Mouse (Mus musculus) MEL (cell line): Measurements from ENCODE around the gene Cnn2.

Experiments
- E2F4 ChIP-seq: IDR thresholded peaks from 2 replicates; pipeline ENCODE4 v1.6.1; 2011; ENCODE audit warnings: low read depth, low read length, improper control_type of control experiment, borderline replicate concordance
- HCFC1 ChIP-seq: IDR thresholded peaks from 2 replicates; pipeline ENCODE4 v1.6.1; 2012; ENCODE audit warnings: low read depth, mild to moderate bottlenecking, inconsistent platforms, low read length, improper control_type of control experiment, moderate library complexity
- JUND ChIP-seq: IDR thresholded peaks from 2 replicates; pipeline ENCODE4 v1.6.1; 2011; ENCODE audit warnings: low read depth, mild to moderate bottlenecking, improper control_type of control experiment, low read length
- MYC ChIP-seq: IDR thresholded peaks from 2 replicates; pipeline ENCODE4 v1.6.1; 2011; ENCODE audit warnings: low read depth, mild to moderate bottlenecking, low read length, improper control_type of control experiment, moderate library complexity
- POLR2A ChIP-seq, 2 experiments: IDR thresholded peaks; 2 replicates each; pipeline ENCODE4 v1.6.1; 2011 to 2012; ENCODE audit warnings: low read length in 2 of 2, mild to moderate bottlenecking in 2 of 2, control low read depth in 1 of 2, improper control_type of control experiment in 1 of 2, low read depth in 1 of 2, moderate library complexity in 1 of 2; ENCODE audit not compliant: control insufficient read depth in 1 of 2, insufficient read depth in 1 of 2, poor library complexity in 1 of 2

- TF ChIP-seq POLR2A (IDR thresholded peaks at IDR 0.05; ENCODE audit: control insufficient read depth in 1 of 2, insufficient read depth in 1 of 2, low read depth in 1 of 2, low read length in 2 of 2, poor library complexity in 1 of 2) (no peak), MYC (no peak), E2F4 (no peak), JUND (no peak), HCFC1 (no peak)
Measured at GRCm38 (mm10) chr10:80017771-80018170, 29.4 kb downstream of the Cnn2 start.
